Mouse (Mus musculus) granulocyte monocyte progenitor cell, adult 5-6 weeks (primary cell): Measurements from ENCODE around the gene Car5b. TPM values are rescaled to one million over a fixed set of nuclear protein-coding genes. Genes with fewer than 3 reads are reported as not detected.

ENCODE experiments used
- ATAC-seq: replicated peaks from 2 replicates; pipeline ENCODE4 v1.8.0; 2016; ENCODE audit warnings: mild to moderate bottlenecking, moderate TSS enrichment, inconsistent platforms; ENCODE audit not compliant: poor library complexity, severe bottlenecking
- total RNA-seq, 2 experiments: library from RNA; stranded (forward) in 1 of 2; stranded (reverse) in 1 of 2; fragments of 200-712, 200-1000 nt in 1 of 2; fragments of >200 nt in 1 of 2; fragmentation: Nextera tagmentation in 1 of 2; gene quantifications; 2 replicates each; pipeline ENCODE4 v1.2.3; 2014 to 2017

Gene Car5b
- total RNA-seq, 2 experiments from 2014 or later, result not detected

GRCm38 (mm10) chrX:163981500-163981899 is 46.3 kb downstream of the Car5b start:
- ATAC-seq, result no peak; the same call in 1 of the 2 replicates

- peak; percentile 96 for ATAC-seq
Measured at GRCm38 (mm10) chrX:163981092-163981491, 46.7 kb downstream of the Car5b start.

GRCm38 (mm10) chrX:163958467-163958875 is 69.3 kb downstream of the Car5b start, which contains the start of gene Zrsr2:
Gene Zrsr2 (minus strand): TSS chrX:163958661.
- ATAC-seq, result peak; percentile 86

GRCm38 (mm10) chrX:163957803-163958466 is 69.9 kb downstream of the Car5b start:
- peak; percentile 81 for ATAC-seq

GRCm38 (mm10) chrX:163957381-163957780 is 70.4 kb downstream of the Car5b start:
- ATAC-seq, result peak; percentile 12

GRCm38 (mm10) chrX:163951618-163952017 is 76.2 kb downstream of the Car5b start:
- ATAC-seq, result no peak

- no peak for ATAC-seq
Measured at GRCm38 (mm10) chrX:163944381-163944780, 83.4 kb downstream of the Car5b start.

GRCm38 (mm10) chrX:163938587-163938986 is 89.2 kb downstream of the Car5b start:
- ATAC-seq, result no peak

- no peak for ATAC-seq
Measured at GRCm38 (mm10) chrX:163934731-163935130, 93.1 kb downstream of the Car5b start.

GRCm38 (mm10) chrX:163929550-163929949 is 98.2 kb downstream of the Car5b start:
- peak; percentile 78 for ATAC-seq

Other genes starting within 250 kb of the Car5b start
- gene Ap1s2, start 119.0 kb downstream of the Car5b start, total RNA-seq (2014; fragmentation: Nextera tagmentation), result 48.8 and 68.5 TPM in 2 replicates
- gene Ap1s2, start 119.0 kb downstream of the Car5b start, total RNA-seq (2017), result 32.0 and 38.7 TPM in 2 replicates
- gene Zrsr2, start 69.3 kb downstream of the Car5b start, total RNA-seq (2014; fragmentation: Nextera tagmentation), result 28.7 and 44.5 TPM in 2 replicates
- gene Zrsr2, start 69.3 kb downstream of the Car5b start, total RNA-seq (2017), result 42.5 and 65.0 TPM in 2 replicates
- 8.6 and 16.6 TPM in 2 replicates for gene Siah1b, start 48.5 kb upstream of the Car5b start, total RNA-seq (2014; fragmentation: Nextera tagmentation)
- gene Siah1b, start 48.5 kb upstream of the Car5b start, total RNA-seq (2017), result 13.1 and 17.0 TPM in 2 replicates
- not detected in 2 replicates for gene Cltrn, start 60.8 kb upstream of the Car5b start, total RNA-seq (2014; fragmentation: Nextera tagmentation)
- gene Cltrn, start 60.8 kb upstream of the Car5b start, total RNA-seq (2017), result not detected in 2 replicates
- not detected in 2 replicates for gene Ace2, start 111.3 kb upstream of the Car5b start, total RNA-seq (2014; fragmentation: Nextera tagmentation)
- not detected in 2 replicates for gene Ace2, start 111.3 kb upstream of the Car5b start, total RNA-seq (2017)
- 4.7 and 5.5 TPM in 2 replicates for gene Bmx, start 230.2 kb upstream of the Car5b start, total RNA-seq (2014; fragmentation: Nextera tagmentation)
- 5.0 and 10.1 TPM in 2 replicates for gene Bmx, start 230.2 kb upstream of the Car5b start, total RNA-seq (2017)
- 3.6 TPM in 1 of 2 replicates, not detected in the other for gene Pir, start 241.4 kb upstream of the Car5b start, total RNA-seq (2014; fragmentation: Nextera tagmentation)
- gene Pir, start 241.4 kb upstream of the Car5b start, total RNA-seq (2017), result 2.5 TPM in 1 of 2 replicates, not detected in the other